Mouse (Mus musculus) right cerebral cortex, postnatal 4 days (tissue): ENCODE results near the gene Gm21778.
"Not testable (repeated sequence)": the region's sequence is repeated elsewhere in the genome, so short reads cannot be mapped to it uniquely, and the experiment has no call there.

Source experiments
- DNase-seq: peaks from one replicate; pipeline ENCODE4 v3.0.0-alpha.2; 2022

The Gm21778 gene

GRCm38 (mm10) chrY:5942160-5942559 lies at the start of gene Gm21778:
Gene Gm21778 (plus strand): TSS chrY:5942460.
- not testable (repeated sequence) for DNase-seq
